Mouse (Mus musculus) left cerebral cortex, postnatal 14 days (tissue): ENCODE data around the gene Snrpd3. TPM values are rescaled to one million over a fixed set of nuclear protein-coding genes. Genes with fewer than 3 reads are reported as not detected.
A peak's percentile ranks its signal among the peaks of the same experiment; 100 is the strongest.
"Not testable (repeated sequence)": the region's sequence is repeated elsewhere in the genome, so short reads cannot be mapped to it uniquely, and the experiment has no call there.

Experiments
- DNase-seq, 2 experiments: peaks; one replicate each; pipeline ENCODE4 v3.0.0; 2021 to 2022; ENCODE audit warnings: low spot score in 2 of 2, mixed read lengths in 1 of 2
- intact Hi-C: fragments of 180-260 bp; cut with DNase I; formaldehyde crosslinking; loops from one replicate; pipeline ENCODE4 v1.15.1; 2025
- total RNA-seq, 2 experiments: library from RNA; stranded (reverse); gene quantifications; 2 replicates each; pipeline ENCODE4 v1.2.3; 2021

Gene Snrpd3
- total RNA-seq, 2 experiments from 2014 or later = 78.1 to 84.3 TPM

GRCm38 (mm10) chr10:75559676-75560548 lies 42.6 kb downstream of the Snrpd3 start, which contains the start of gene Lrrc75b:
TSS of gene Lrrc75b (minus strand) at chr10:75560330.
- DNase-seq = peak; percentile 28 to 32
- intact Hi-C loops = no loop called here

- no peak for DNase-seq
- intact Hi-C loops = no loop called here
Observed at GRCm38 (mm10) chr10:75560549-75560899, 43.2 kb downstream of the Snrpd3 start.

- intact Hi-C loops = no loop called here
- DNase-seq = no peak
Observed at GRCm38 (mm10) chr10:75561071-75561654, 43.8 kb downstream of the Snrpd3 start, which contains the start of gene Ggt1. TSS of gene Ggt1 (plus strand) at chr10:75561604.

GRCm38 (mm10) chr10:75562596-75562995 lies 45.2 kb downstream of the Snrpd3 start:
- intact Hi-C loops = no loop called here
- no peak for DNase-seq

- no peak for DNase-seq
- intact Hi-C loops = no loop called here
Observed at GRCm38 (mm10) chr10:75564687-75565265, 47.4 kb downstream of the Snrpd3 start.

- intact Hi-C loops = no loop called here
- no peak for DNase-seq
Observed at GRCm38 (mm10) chr10:75565436-75565835, 48.1 kb downstream of the Snrpd3 start.

GRCm38 (mm10) chr10:75565906-75566305 lies 48.6 kb downstream of the Snrpd3 start:
- intact Hi-C loops = no loop called here
- DNase-seq = no peak

GRCm38 (mm10) chr10:75566321-75566720 lies 49.0 kb downstream of the Snrpd3 start:
- no peak for DNase-seq
- intact Hi-C loops = no loop called here

- intact Hi-C loops, DNase-seq: not testable (repeated sequence)
Observed at GRCm38 (mm10) chr10:75566765-75567164, 49.4 kb downstream of the Snrpd3 start.

GRCm38 (mm10) chr10:75568029-75568428 lies 50.7 kb downstream of the Snrpd3 start:
- DNase-seq = no peak

GRCm38 (mm10) chr10:75568441-75568840 lies 51.1 kb downstream of the Snrpd3 start:
- DNase-seq = no peak
- intact Hi-C loops = no loop called here

More at GRCm38 (mm10) chr10:75568029-75568428, 50.7 kb downstream of the Snrpd3 start:
- intact Hi-C loops = no loop called here

GRCm38 (mm10) chr10:75568851-75569250 lies 51.5 kb downstream of the Snrpd3 start:
- intact Hi-C loops = no loop called here
- no peak for DNase-seq

- no peak for DNase-seq
- intact Hi-C loops = no loop called here
Observed at GRCm38 (mm10) chr10:75570981-75571657, 53.8 kb downstream of the Snrpd3 start.

GRCm38 (mm10) chr10:75571937-75572336 lies 54.6 kb downstream of the Snrpd3 start:
- intact Hi-C loops = no loop called here
- no peak for DNase-seq

GRCm38 (mm10) chr10:75573181-75573580 lies 55.8 kb downstream of the Snrpd3 start:
- intact Hi-C loops = no loop called here
- no peak for DNase-seq

- intact Hi-C loops = no loop called here
- no peak for DNase-seq
Observed at GRCm38 (mm10) chr10:75573965-75574364, 56.6 kb downstream of the Snrpd3 start.

GRCm38 (mm10) chr10:75579129-75579528 lies 61.8 kb downstream of the Snrpd3 start:
- intact Hi-C loops = no loop called here
- DNase-seq = no peak

GRCm38 (mm10) chr10:75585876-75586552 lies 68.7 kb downstream of the Snrpd3 start:
- DNase-seq = peak; percentile 93 to 94
- intact Hi-C loops = loop anchor here (1.0 to 10.0 kb wide), 5 partner anchors 49 to 366 kb away; partner anchors contain the start of gene Gm5134

GRCm38 (mm10) chr10:75586553-75586879 lies 69.2 kb downstream of the Snrpd3 start:
- intact Hi-C loops = loop anchor here (1.0 to 10.0 kb wide), 5 partner anchors 48 to 366 kb away; partner anchors contain the start of gene Gm5134
- DNase-seq = no peak
